Mouse (Mus musculus) MEL (cell line): ENCODE results near the gene Tbc1d24. TPM values are rescaled to one million over a fixed set of nuclear protein-coding genes. Genes with fewer than 3 reads are reported as not detected.

Experiments used
- DNase-seq: peaks from one replicate; pipeline ENCODE4 v3.0.0; 2011; ENCODE audit warnings: low read depth, low spot score
- H3K27ac ChIP-seq: 2 replicates; pipeline ENCODE4 v1.5.1; 2012; ENCODE audit warnings: low read depth, mild to moderate bottlenecking, control low read depth, low read length, moderate library complexity; ENCODE audit not compliant: control insufficient read depth
- H3K27me3 ChIP-seq, 2 experiments: fragments of 150-350 bp in 1 of 2; sonication (generic) in 1 of 2; 2 replicates each; pipeline ENCODE4 v1.6.1; 2012; ENCODE audit warnings: low read length in 2 of 2, mild to moderate bottlenecking in 2 of 2, improper control_type of control experiment in 1 of 2, moderate library complexity in 1 of 2; ENCODE audit not compliant: insufficient read depth in 2 of 2, control insufficient read depth in 1 of 2
- H3K36me3 ChIP-seq, 2 experiments: 2 replicates each; pipeline ENCODE4 v1.6.1; 2012 to 2014; ENCODE audit warnings: low read length in 2 of 2, improper control_type of control experiment in 1 of 2, inconsistent platforms in 1 of 2, mild to moderate bottlenecking in 1 of 2; ENCODE audit not compliant: insufficient read depth in 2 of 2, control insufficient read depth in 1 of 2
- H3K4me1 ChIP-seq, 2 experiments: fragments of 150-350 bp in 1 of 2; sonication (generic) in 1 of 2; 2 replicates each; pipeline ENCODE4 v1.6.1; 2012; ENCODE audit warnings: low read length in 2 of 2, improper control_type of control experiment in 1 of 2, mild to moderate bottlenecking in 1 of 2; ENCODE audit not compliant: insufficient read depth in 2 of 2, control insufficient read depth in 1 of 2
- H3K4me3 ChIP-seq, 2 experiments: fragments of 150-350 bp in 1 of 2; sonication (generic) in 1 of 2; 2 replicates each; pipeline ENCODE4 v1.5.1; 2012; ENCODE audit warnings: low read depth in 2 of 2, low read length in 2 of 2, mild to moderate bottlenecking in 2 of 2, moderate library complexity in 2 of 2, control low read depth in 1 of 2, improper control_type of control experiment in 1 of 2; ENCODE audit not compliant: control insufficient read depth in 1 of 2, insufficient read depth in 1 of 2
- H3K79me2 ChIP-seq: 2 replicates; pipeline ENCODE4 v1.6.1; 2012; ENCODE audit warnings: mild to moderate bottlenecking, low read length, moderate library complexity; ENCODE audit not compliant: control insufficient read depth, poor library complexity, insufficient read depth
- H3K9ac ChIP-seq: 2 replicates; pipeline ENCODE4 v1.6.1; 2012; ENCODE audit warnings: low read depth, mild to moderate bottlenecking, control low read depth, low read length, moderate library complexity; ENCODE audit not compliant: control insufficient read depth, poor library complexity, severe bottlenecking
- H3K9me3 ChIP-seq: fragments of 150-350 bp; sonication (generic); replicated peaks from 2 replicates; pipeline ENCODE4 v1.6.1; 2012; ENCODE audit warnings: mild to moderate bottlenecking, low read length, improper control_type of control experiment, moderate library complexity; ENCODE audit not compliant: insufficient read depth
- BHLHE40 ChIP-seq: IDR thresholded peaks from 2 replicates; pipeline ENCODE4 v1.6.1; 2012; ENCODE audit warnings: low read depth, mild to moderate bottlenecking, inconsistent platforms, low read length, improper control_type of control experiment, borderline replicate concordance
- CHD2 ChIP-seq: IDR thresholded peaks from 2 replicates; pipeline ENCODE4 v1.6.1; 2011; ENCODE audit warnings: low read length, improper control_type of control experiment
- CTCF ChIP-seq, 3 experiments: IDR thresholded peaks in 2 of 3; conservative IDR thresholded peaks in 1 of 3; 2 replicates each; pipeline ENCODE4 v1.5.1; 2011 to 2012; ENCODE audit warnings: low read length in 3 of 3, low read depth in 2 of 3, mild to moderate bottlenecking in 2 of 3, improper control_type of control experiment in 1 of 3, inconsistent platforms in 1 of 3, mixed read lengths in 1 of 3, moderate library complexity in 1 of 3; ENCODE audit not compliant: control insufficient read depth in 1 of 3, insufficient read depth in 1 of 3, poor library complexity in 1 of 3, severe bottlenecking in 1 of 3
- E2F4 ChIP-seq: IDR thresholded peaks from 2 replicates; pipeline ENCODE4 v1.6.1; 2011; ENCODE audit warnings: low read depth, low read length, improper control_type of control experiment, borderline replicate concordance
- EP300 ChIP-seq, 2 experiments: IDR thresholded peaks; 2 replicates each; pipeline ENCODE4 v1.6.1; 2011; ENCODE audit warnings: improper control_type of control experiment in 2 of 2, low read length in 2 of 2, low read depth in 1 of 2, mild to moderate bottlenecking in 1 of 2
- ETS1 ChIP-seq: IDR thresholded peaks from 2 replicates; pipeline ENCODE4 v1.6.1; 2012; ENCODE audit warnings: low read depth, mild to moderate bottlenecking, inconsistent platforms, low read length, improper control_type of control experiment, moderate library complexity
- JUND ChIP-seq: IDR thresholded peaks from 2 replicates; pipeline ENCODE4 v1.6.1; 2011; ENCODE audit warnings: low read depth, mild to moderate bottlenecking, improper control_type of control experiment, low read length
- MAX ChIP-seq: IDR thresholded peaks from 2 replicates; pipeline ENCODE4 v1.6.1; 2011; ENCODE audit warnings: low read length, improper control_type of control experiment
- MEF2A ChIP-seq: IDR thresholded peaks from 2 replicates; pipeline ENCODE4 v1.6.1; 2014; ENCODE audit warnings: low read depth, mild to moderate bottlenecking, inconsistent platforms, low read length, improper control_type of control experiment; ENCODE audit not compliant: poor library complexity, insufficient replicate concordance, severe bottlenecking; ENCODE audit errors: extremely low read depth
- MXI1 ChIP-seq: IDR thresholded peaks from 2 replicates; pipeline ENCODE4 v1.6.1; 2011; ENCODE audit warnings: mild to moderate bottlenecking, low read depth, low read length, improper control_type of control experiment
- NELFE ChIP-seq: IDR thresholded peaks from 2 replicates; pipeline ENCODE4 v1.6.1; 2011; ENCODE audit warnings: low read depth, low read length, improper control_type of control experiment
- NRF1 ChIP-seq: IDR thresholded peaks from 2 replicates; pipeline ENCODE4 v1.6.1; 2014; ENCODE audit warnings: low read depth, mild to moderate bottlenecking, inconsistent platforms, low read length, improper control_type of control experiment, moderate library complexity; ENCODE audit not compliant: poor library complexity, insufficient read depth, severe bottlenecking
- POLR2A ChIP-seq, 2 experiments: IDR thresholded peaks; 2 replicates each; pipeline ENCODE4 v1.6.1; 2011 to 2012; ENCODE audit warnings: low read length in 2 of 2, mild to moderate bottlenecking in 2 of 2, control low read depth in 1 of 2, improper control_type of control experiment in 1 of 2, low read depth in 1 of 2, moderate library complexity in 1 of 2; ENCODE audit not compliant: control insufficient read depth in 1 of 2, insufficient read depth in 1 of 2, poor library complexity in 1 of 2
- POLR2AphosphoS2 ChIP-seq: IDR thresholded peaks from 2 replicates; pipeline ENCODE4 v1.6.1; 2011; ENCODE audit warnings: low read length, improper control_type of control experiment
- RAD21 ChIP-seq: IDR thresholded peaks from 2 replicates; pipeline ENCODE4 v1.6.1; 2011; ENCODE audit warnings: mild to moderate bottlenecking, low read depth, low read length, improper control_type of control experiment
- SIN3A ChIP-seq: IDR thresholded peaks from 2 replicates; pipeline ENCODE4 v1.6.1; 2012; ENCODE audit warnings: low read length, improper control_type of control experiment, inconsistent platforms
- TBP ChIP-seq: IDR thresholded peaks from 2 replicates; pipeline ENCODE4 v1.8.0; 2011; ENCODE audit warnings: low read depth, low read length, improper control_type of control experiment
- USF1 ChIP-seq: IDR thresholded peaks from 2 replicates; pipeline ENCODE4 v1.6.1; 2014; ENCODE audit warnings: low read depth, mild to moderate bottlenecking, inconsistent platforms, low read length, improper control_type of control experiment, moderate library complexity
- ZC3H11A ChIP-seq: IDR thresholded peaks from 2 replicates; pipeline ENCODE4 v1.6.1; 2012; ENCODE audit warnings: low read depth, mild to moderate bottlenecking, inconsistent platforms, low read length, improper control_type of control experiment
- polyA plus RNA-seq, 2 experiments: library from polyadenylated mRNA; stranded (reverse) in 1 of 2; unstranded in 1 of 2; fragments of >175 nt in 1 of 2; fragments of >200 nt in 1 of 2; gene quantifications; 2 replicates each; pipeline versions ENCODE4 v1.2.1 to v1.2.4; 2012; ENCODE audit warnings: low replicate concordance in 2 of 2, low read depth in 1 of 2; ENCODE audit not compliant: insufficient read length in 2 of 2, insufficient read depth in 1 of 2, missing spikeins in 1 of 2
- total RNA-seq: library from RNA; depleted of rRNA; stranded (reverse); fragments of 300-350 nt; gene quantifications from 2 replicates; pipeline ENCODE4 v1.2.3, GENCODE M21; 2012

Tbc1d24 gene
- total and polyA plus RNA-seq, 3 experiments = 24.3 to 34.2 (median 27.3) TPM

DNA sequence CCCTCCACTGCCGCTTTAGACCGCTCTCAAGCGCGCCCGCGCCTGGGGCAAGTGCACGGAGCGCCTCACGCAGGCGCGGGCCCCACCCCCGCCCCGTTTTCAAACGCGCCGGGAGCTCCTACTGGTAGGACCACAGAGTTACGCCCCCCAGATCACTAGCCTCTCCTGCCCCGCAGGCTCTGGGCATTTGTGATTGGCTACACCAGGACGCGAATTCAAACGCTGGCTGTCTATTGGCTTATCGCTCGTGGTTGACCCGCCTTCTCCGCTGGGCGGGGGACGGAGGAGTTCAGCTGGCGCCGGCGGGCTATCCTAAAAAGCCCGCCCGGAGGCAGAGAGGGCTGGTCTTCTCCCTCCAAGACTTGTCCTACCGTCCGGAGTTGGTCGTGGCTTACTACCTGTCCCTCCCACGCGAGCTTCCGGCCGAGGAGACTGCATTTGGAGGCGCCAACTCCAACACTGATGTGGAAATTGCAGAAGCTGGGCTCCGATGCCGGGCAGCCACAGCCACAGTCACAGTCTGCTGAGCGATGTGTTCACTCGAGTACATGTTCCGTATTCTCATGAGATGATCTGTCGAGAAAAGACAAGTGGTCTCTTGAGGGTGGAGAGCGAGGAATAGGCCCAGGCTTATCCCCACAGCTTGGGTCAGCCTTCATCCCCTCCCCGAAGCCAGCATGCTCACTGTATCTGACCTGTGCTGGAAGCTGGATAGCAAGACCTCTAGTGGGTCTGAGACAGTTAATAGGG is 46.1 kb upstream of the Tbc1d24 start, which contains the start of gene Ccnf (continued):
- TF ChIP-seq CHD2 = no peak
- peak; percentile 94 for TF ChIP-seq NELFE
- no peak for TF ChIP-seq BHLHE40

- Histone ChIP-seq H3K27me3 (no peaks in the 10 kb centered on the region), H3K27ac (peak overlapping the region; percentile 57)
- no peak for DNase-seq
These were observed 45.6 kb upstream of the Tbc1d24 start for GRCm38 (mm10) chr17:24250988-24251319.

DNA sequence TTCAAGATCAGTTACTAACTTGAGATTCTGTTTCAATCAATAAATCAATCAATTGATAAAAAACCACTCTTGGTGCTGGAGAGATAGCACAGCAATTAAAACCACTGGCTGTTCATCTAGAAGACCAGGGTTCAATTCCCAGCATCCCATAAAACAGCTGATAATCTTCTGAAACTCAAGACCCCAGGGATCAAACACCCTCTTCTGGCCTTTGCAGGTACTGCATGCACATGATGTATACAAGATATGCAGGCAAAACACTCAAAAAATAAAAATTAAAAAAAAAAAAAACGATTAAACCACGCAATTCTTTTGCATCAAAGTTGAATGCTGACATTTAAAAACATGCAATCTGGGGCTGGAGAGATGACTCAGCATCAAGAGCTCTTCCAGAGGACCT is 43.3 kb upstream of the Tbc1d24 start:
- Histone ChIP-seq H3K9me3 (no peaks in the 10 kb centered on the region), H3K4me1 (peaks cover 0 to 7% of the 10 kb centered on the region in 2 experiments; a peak in 2 of 4 replicates), H3K27me3 (no peaks in the 10 kb centered on the region), H3K27ac (no peak overlapping the region), H3K36me3 (peaks cover 8 to 21% of the 10 kb centered on the region in 2 experiments), H3K79me2 (peaks cover 21% of the 10 kb centered on the region), H3K4me3 (no peak overlapping the region), H3K9ac (no peak overlapping the region)
- TF ChIP-seq SIN3A (no peak), CHD2 (no peak), USF1 (no peak), ZC3H11A (no peak), RAD21 (peak; percentile 7), POLR2A (IDR thresholded peaks at IDR 0.05; ENCODE audit: control insufficient read depth in 1 of 2, insufficient read depth in 1 of 2, low read depth in 1 of 2, low read length in 2 of 2, poor library complexity in 1 of 2) (no peak), NRF1 (no peak), E2F4 (no peak), CTCF (IDR thresholded peaks at IDR 0.05 in 2 of 3, conservative IDR thresholded peaks at IDR 0.05 in 1 of 3; ENCODE audit: control insufficient read depth in 1 of 3, insufficient read depth in 1 of 3, low read depth in 2 of 3, low read length in 3 of 3, poor library complexity in 1 of 3, severe bottlenecking in 1 of 3) (peak in 2 of 3 experiments; percentile 22 to 28; a peak in 3 of 6 replicates), ETS1 (no peak), TBP (no peak), EP300 (IDR thresholded peaks at IDR 0.05; ENCODE audit: low read depth in 1 of 2, low read length in 2 of 2) (no peak), POLR2AphosphoS2 (no peak), MEF2A (no peak), NELFE (no peak), JUND (no peak)
- DNase-seq = peak; percentile 47

More at GRCm38 (mm10) chr17:24250988-24251319, 45.6 kb upstream of the Tbc1d24 start:
- Histone ChIP-seq H3K79me2 (peaks cover 21% of the 10 kb centered on the region), H3K4me1 (peaks cover 0 to 7% of the 10 kb centered on the region in 2 experiments; a peak in 2 of 4 replicates), H3K4me3 (peak overlapping the region; percentile 90 to 92), H3K36me3 (peaks cover 8 to 16% of the 10 kb centered on the region in 2 experiments), H3K9ac (peak overlapping the region; percentile 91), H3K9me3 (no peaks in the 10 kb centered on the region)
- TF ChIP-seq MXI1 (peak; percentile 53; the same call in 1 of the 2 replicates), ETS1 (0 out of 2 replicates have a peak, but pooled peaks have one; percentile 7), ZC3H11A (no peak), MAX (peak; percentile 33; the same call in 1 of the 2 replicates), SIN3A (peak; percentile 43), MEF2A (no peak)
